In genomic region chr11:102315690-102316571, GRCm38 (mm10) we compare ENCODE assay signal across 8 mouse cellular contexts. TPM values are rescaled to one million over a fixed set of nuclear protein-coding genes. Genes with fewer than 3 reads are reported as not detected.
DNase-seq lines count a peak whose midpoint lies in the region; ATAC-seq and TF ChIP-seq lines count a peak whose summit lies in the region.

No protein-coding gene starts in this region.

- no peak for TF ChIP-seq CTCF in bone marrow macrophage, adult 2 months (IDR thresholded peaks at IDR 0.05; ENCODE audit: low read depth, low read length)

- H3K27ac ChIP-seq in heart, embryonic 15.5 days = peak overlapping the region; percentile 100
- peak overlapping the region; percentile 63 for H3K27ac ChIP-seq in bone marrow macrophage, adult 2 months (ENCODE audit: insufficient read depth, low read depth, low read length)
- peak overlapping the region; percentile 99 for H3K27ac ChIP-seq in hindbrain, embryonic 14.5 days
- peak overlapping the region; percentile 99 for H3K27ac ChIP-seq in midbrain, embryonic 14.5 days (replicated peaks; ENCODE audit: low read depth, low read length)

- H3K4me3 ChIP-seq in heart, embryonic 15.5 days = peak overlapping the region; percentile 99
- peak overlapping the region; percentile 92 for H3K4me3 ChIP-seq in bone marrow macrophage, adult 2 months (ENCODE audit: insufficient read depth, low read length)
- H3K4me3 ChIP-seq in hindbrain, embryonic 14.5 days (replicated peaks; ENCODE audit: low read length) = peak overlapping the region; percentile 95
- peak overlapping the region; percentile 99 for H3K4me3 ChIP-seq in midbrain, embryonic 14.5 days (replicated peaks; ENCODE audit: low read depth, low read length)

- ATAC-seq in heart, embryonic 15.5 days (replicated peaks; ENCODE audit: insufficient number of reproducible peaks, insufficient read depth, low FRiP score, low read depth) = no peak
- ATAC-seq in hindbrain, embryonic 14.5 days (ENCODE audit: low FRiP score) = no peak
- ATAC-seq in midbrain, embryonic 14.5 days (ENCODE audit: low FRiP score, low TSS enrichment) = no peak
- no peak for ATAC-seq in inflammation-experienced regulatory T-cells, adult 6 months
- no peak for ATAC-seq in erythroid progenitor cell, adult 5-6 weeks (replicated peaks; ENCODE audit: low FRiP score, poor library complexity, severe bottlenecking)

- no peaks in the 10 kb centered on the region for H3K9me3 ChIP-seq in heart, embryonic 15.5 days (replicated peaks)
- H3K9me3 ChIP-seq in hindbrain, embryonic 14.5 days (ENCODE audit: control insufficient read depth, low read length) = no peaks in the 10 kb centered on the region
- no peaks in the 10 kb centered on the region for H3K9me3 ChIP-seq in midbrain, embryonic 14.5 days (ENCODE audit: control insufficient read depth, low read length)

- no peak for DNase-seq in heart, adult 18-20 months
- DNase-seq in A20 (ENCODE audit: low read depth, low spot score) = peak; percentile 88
- no peak for DNase-seq in hindbrain, embryonic 14.5 days (ENCODE audit: low spot score)
- peak; percentile 34 for DNase-seq in midbrain, embryonic 14.5 days

- H3K4me1 ChIP-seq in heart, embryonic 15.5 days (replicated peaks) = peaks cover 27% of the 10 kb centered on the region
- peaks cover 27% of the 10 kb centered on the region for H3K4me1 ChIP-seq in bone marrow macrophage, adult 2 months (ENCODE audit: control insufficient read depth, insufficient read depth, low read length)
- peaks cover 8% of the 10 kb centered on the region for H3K4me1 ChIP-seq in hindbrain, embryonic 14.5 days (replicated peaks; ENCODE audit: control insufficient read depth, insufficient read depth, low read length)
- peaks cover 14% of the 10 kb centered on the region for H3K4me1 ChIP-seq in midbrain, embryonic 14.5 days (ENCODE audit: control insufficient read depth, insufficient read depth, low read length)

- WGBS in heart, embryonic 15.5 days = 16% methylated on average over 14 of the region's 14 CpGs
- 15% methylated on average over 14 of the region's 14 CpGs for WGBS in hindbrain, embryonic 14.5 days
- WGBS in midbrain, embryonic 14.5 days = 8% methylated on average over 14 of the region's 14 CpGs

- TF ChIP-seq POLR2A in bone marrow macrophage, adult 2 months (IDR thresholded peaks at IDR 0.05; ENCODE audit: borderline replicate concordance, low read depth, low read length) = no peak

- peaks cover 34% of the 10 kb centered on the region for H3K36me3 ChIP-seq in heart, embryonic 15.5 days
- peaks cover 41% of the 10 kb centered on the region for H3K36me3 ChIP-seq in hindbrain, embryonic 14.5 days (replicated peaks; ENCODE audit: control insufficient read depth, insufficient read depth)
- H3K36me3 ChIP-seq in midbrain, embryonic 14.5 days (ENCODE audit: control insufficient read depth, insufficient read depth, low read length) = peaks cover 48% of the 10 kb centered on the region

- H3K27me3 ChIP-seq in heart, embryonic 15.5 days = no peaks in the 10 kb centered on the region
- no peaks in the 10 kb centered on the region for H3K27me3 ChIP-seq in hindbrain, embryonic 14.5 days (ENCODE audit: control insufficient read depth, insufficient read depth, low read length)
- no peaks in the 10 kb centered on the region for H3K27me3 ChIP-seq in midbrain, embryonic 14.5 days (ENCODE audit: control insufficient read depth, insufficient read depth, low read length)

- H3K9ac ChIP-seq in heart, embryonic 15.5 days = peak overlapping the region; percentile 66
- H3K9ac ChIP-seq in hindbrain, embryonic 14.5 days = peak overlapping the region; percentile 99
- H3K9ac ChIP-seq in midbrain, embryonic 14.5 days (replicated peaks; ENCODE audit: low read length) = peak overlapping the region; percentile 100

- peak overlapping the region; percentile 95 for H3K4me2 ChIP-seq in heart, embryonic 15.5 days
- H3K4me2 ChIP-seq in hindbrain, embryonic 14.5 days (replicated peaks) = peak overlapping the region; percentile 91
- peak overlapping the region; percentile 90 for H3K4me2 ChIP-seq in midbrain, embryonic 14.5 days (ENCODE audit: low read length)

RNA-seq across cellular contexts. Expression of gene Ubtf, which starts 3.6 kb away (rescaled TPM):
- polyA plus RNA-seq in heart, embryonic 15.5 days (2015; fragmentation: Nextera tagmentation; extraction: Ambion mirVana) = 51.0 and 60.2 TPM in 2 replicates
- total RNA-seq in heart, adult 18-20 months (2021) = 10 to 100 TPM; 49.2 to 49.9 TPM
- 59.0 and 59.7 TPM in 2 replicates for polyA plus RNA-seq in bone marrow macrophage, adult 2 months (2012; ENCODE audit: insufficient read depth, insufficient read length, missing spikeins)
- polyA plus RNA-seq in hindbrain, embryonic 14.5 days (2014; fragmentation: Nextera tagmentation; extraction: Ambion mirVana) = 70.0 and 76.0 TPM in 2 replicates
- polyA plus RNA-seq in midbrain, embryonic 14.5 days (2014; fragmentation: Nextera tagmentation; extraction: Ambion mirVana) = 77.6 and 84.4 TPM in 2 replicates
- 10 to 100 TPM; 42.5 to 45.0 (median 44.6) TPM for polyA plus RNA-seq in inflammation-experienced regulatory T-cells, adult 6 months (2017; shearing (Covaris generic))
- 77.5 and 82.2 TPM in 2 replicates for total RNA-seq in erythroid progenitor cell, adult 5-6 weeks (2015; ENCODE audit: low replicate concordance)
- 281 and 468 TPM in 2 replicates for total RNA-seq in erythroid progenitor cell, adult 5-6 weeks (2017; ENCODE audit: low replicate concordance)

RNA-seq across cellular contexts. Expression of gene Atxn7l3, which starts 19.5 kb away (rescaled TPM):
- 6.8 and 8.9 TPM in 2 replicates for polyA plus RNA-seq in heart, embryonic 15.5 days (2015; fragmentation: Nextera tagmentation; extraction: Ambion mirVana)
- 10 to 100 TPM; 19.2 to 22.6 TPM for total RNA-seq in heart, adult 18-20 months (2021)
- polyA plus RNA-seq in bone marrow macrophage, adult 2 months (2012; ENCODE audit: insufficient read depth, insufficient read length, missing spikeins) = 32.9 and 39.8 TPM in 2 replicates
- polyA plus RNA-seq in hindbrain, embryonic 14.5 days (2014; fragmentation: Nextera tagmentation; extraction: Ambion mirVana) = 37.3 and 37.5 TPM in 2 replicates
- polyA plus RNA-seq in midbrain, embryonic 14.5 days (2014; fragmentation: Nextera tagmentation; extraction: Ambion mirVana) = 38.5 and 42.4 TPM in 2 replicates
- polyA plus RNA-seq in inflammation-experienced regulatory T-cells, adult 6 months (2017; shearing (Covaris generic)) = 1 to 10 TPM; 6.5 to 8.0 (median 6.9) TPM
- 14.3 and 22.0 TPM in 2 replicates for total RNA-seq in erythroid progenitor cell, adult 5-6 weeks (2015; ENCODE audit: low replicate concordance)
- total RNA-seq in erythroid progenitor cell, adult 5-6 weeks (2017; ENCODE audit: low replicate concordance) = 9.8 and 16.8 TPM in 2 replicates

RNA-seq across cellular contexts. Expression of gene Tmub2, which starts 31.2 kb away (rescaled TPM):
- polyA plus RNA-seq in heart, embryonic 15.5 days (2015; fragmentation: Nextera tagmentation; extraction: Ambion mirVana) = 36.4 and 43.1 TPM in 2 replicates
- 10 to 100 TPM; 24.4 to 26.7 TPM for total RNA-seq in heart, adult 18-20 months (2021)
- 50.6 and 62.2 TPM in 2 replicates for polyA plus RNA-seq in bone marrow macrophage, adult 2 months (2012; ENCODE audit: insufficient read depth, insufficient read length, missing spikeins)
- 74.3 and 77.8 TPM in 2 replicates for polyA plus RNA-seq in hindbrain, embryonic 14.5 days (2014; fragmentation: Nextera tagmentation; extraction: Ambion mirVana)
- polyA plus RNA-seq in midbrain, embryonic 14.5 days (2014; fragmentation: Nextera tagmentation; extraction: Ambion mirVana) = 76.4 and 78.4 TPM in 2 replicates
- 10 to 100 TPM; 43.1 to 61.2 (median 51.8) TPM for polyA plus RNA-seq in inflammation-experienced regulatory T-cells, adult 6 months (2017; shearing (Covaris generic))
- 46.1 and 52.6 TPM in 2 replicates for total RNA-seq in erythroid progenitor cell, adult 5-6 weeks (2015; ENCODE audit: low replicate concordance)
- 36.9 and 43.5 TPM in 2 replicates for total RNA-seq in erythroid progenitor cell, adult 5-6 weeks (2017; ENCODE audit: low replicate concordance)

RNA-seq across cellular contexts. Expression of gene Asb16, which starts 47.4 kb away (rescaled TPM):
- polyA plus RNA-seq in heart, embryonic 15.5 days (2015; fragmentation: Nextera tagmentation; extraction: Ambion mirVana) = 0.05 and 0.06 TPM in 2 replicates
- 1 to 10 TPM; 1.2 TPM for total RNA-seq in heart, adult 18-20 months (2021)
- not detected in 2 replicates for polyA plus RNA-seq in bone marrow macrophage, adult 2 months (2012; ENCODE audit: insufficient read depth, insufficient read length, missing spikeins)
- polyA plus RNA-seq in hindbrain, embryonic 14.5 days (2014; fragmentation: Nextera tagmentation; extraction: Ambion mirVana) = 0.07 and 0.18 TPM in 2 replicates
- polyA plus RNA-seq in midbrain, embryonic 14.5 days (2014; fragmentation: Nextera tagmentation; extraction: Ambion mirVana) = 0.12 TPM in 1 of 2 replicates, not detected in the other
- polyA plus RNA-seq in inflammation-experienced regulatory T-cells, adult 6 months (2017; shearing (Covaris generic)) = not detected
- total RNA-seq in erythroid progenitor cell, adult 5-6 weeks (2015; ENCODE audit: low replicate concordance) = not detected in 2 replicates
- total RNA-seq in erythroid progenitor cell, adult 5-6 weeks (2017; ENCODE audit: low replicate concordance) = not detected in 2 replicates

RNA-seq across cellular contexts. Expression of gene Slc4a1, which starts 50.1 kb away (rescaled TPM):
- polyA plus RNA-seq in heart, embryonic 15.5 days (2015; fragmentation: Nextera tagmentation; extraction: Ambion mirVana) = 20.2 and 31.9 TPM in 2 replicates
- 1 to 10 TPM; 1.4 to 2.3 TPM for total RNA-seq in heart, adult 18-20 months (2021)
- polyA plus RNA-seq in bone marrow macrophage, adult 2 months (2012; ENCODE audit: insufficient read depth, insufficient read length, missing spikeins) = not detected in 2 replicates
- 1.6 and 3.3 TPM in 2 replicates for polyA plus RNA-seq in hindbrain, embryonic 14.5 days (2014; fragmentation: Nextera tagmentation; extraction: Ambion mirVana)
- 0.51 and 2.3 TPM in 2 replicates for polyA plus RNA-seq in midbrain, embryonic 14.5 days (2014; fragmentation: Nextera tagmentation; extraction: Ambion mirVana)
- polyA plus RNA-seq in inflammation-experienced regulatory T-cells, adult 6 months (2017; shearing (Covaris generic)) = under 1 TPM in 1 of 3 experiments, not detected in 2; 0.08 TPM
- 5,198 and 5,361 TPM in 2 replicates for total RNA-seq in erythroid progenitor cell, adult 5-6 weeks (2015; ENCODE audit: low replicate concordance)
- total RNA-seq in erythroid progenitor cell, adult 5-6 weeks (2017; ENCODE audit: low replicate concordance) = 5,184 and 5,388 TPM in 2 replicates

Comparison
In these comparisons a context has a peak if more than half of its experiments do, and no peak if none do; other contexts are left out.
1. DNase-seq: peak in A20 (single experiment) and midbrain, embryonic 14.5 days (single experiment); none in heart, adult 18-20 months (0 of 2) and hindbrain, embryonic 14.5 days (single experiment).
2. Peak in every context shown above with its lines, with median percentiles within 50 percentile points of each other: H3K27ac ChIP-seq, H3K4me2 ChIP-seq, H3K4me3 ChIP-seq and H3K9ac ChIP-seq.